Mouse (Mus musculus) liver, embryonic 14.5 days (tissue): ENCODE data around the gene Zc3h12c.

Experiments used
- CTCF ChIP-seq: IDR thresholded peaks from 2 replicates; pipeline ENCODE4 v1.5.1; 2016; ENCODE audit warnings: antibody characterized with exemption, low read depth, control low read depth
- EP300 ChIP-seq: IDR thresholded peaks from 2 replicates; pipeline ENCODE4 v1.6.1; 2016; ENCODE audit warnings: antibody characterized with exemption, low read depth

GRCm38 (mm10) chr9:52186296-52186941 lies 18.0 kb upstream of the Zc3h12c start:
- TF ChIP-seq CTCF (no peak), EP300 (no peak)
